Mouse (Mus musculus) testis, postnatal 10 days (tissue): ENCODE data around the gene Erich4.

Experiments used
- DNase-seq: peaks from one replicate; pipeline ENCODE4 v3.0.0; 2021; ENCODE audit warnings: low spot score

Gene Erich4

GRCm38 (mm10) chr7:25623857-25624370 lies 8.2 kb upstream of the Erich4 start:
- no peak for DNase-seq

- DNase-seq = peak; percentile 42
These were observed 5.1 kb upstream of the Erich4 start for GRCm38 (mm10) chr7:25620751-25621150.

DNA sequence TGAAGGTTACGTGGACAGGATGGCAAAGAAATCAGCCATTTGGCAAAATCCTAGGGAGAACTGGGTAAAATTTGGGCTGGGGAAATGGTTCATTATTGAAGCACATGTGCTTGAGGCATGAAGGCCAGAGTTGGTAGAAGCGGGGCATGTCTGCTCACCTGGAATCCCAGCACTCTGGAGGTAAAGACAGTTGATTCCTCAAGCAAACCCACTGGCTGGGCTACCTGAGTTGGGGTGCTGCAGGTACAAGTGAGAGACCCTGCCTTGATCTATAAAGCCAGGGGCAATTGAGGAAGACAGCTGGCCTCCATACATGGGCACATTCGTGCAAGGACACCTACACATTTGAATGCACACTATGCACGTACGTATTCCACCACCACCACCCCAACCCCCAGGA lies 4.4 kb upstream of the Erich4 start:
- DNase-seq = peak; percentile 36

DNA sequence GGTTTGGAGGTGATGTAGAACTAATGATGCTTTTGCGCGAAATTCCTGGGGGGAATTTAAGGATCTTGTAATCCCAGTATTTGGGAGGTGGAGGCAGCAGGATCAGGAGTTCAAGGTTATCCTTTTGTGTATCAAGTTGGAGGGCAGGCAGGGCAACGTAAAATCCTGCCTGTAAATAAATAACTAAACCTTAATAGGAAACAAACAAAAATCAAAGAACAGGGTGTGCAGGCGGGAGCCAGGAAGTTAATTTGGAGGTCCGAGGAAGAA lies 4.0 kb upstream of the Erich4 start:
- no peak for DNase-seq

DNA sequence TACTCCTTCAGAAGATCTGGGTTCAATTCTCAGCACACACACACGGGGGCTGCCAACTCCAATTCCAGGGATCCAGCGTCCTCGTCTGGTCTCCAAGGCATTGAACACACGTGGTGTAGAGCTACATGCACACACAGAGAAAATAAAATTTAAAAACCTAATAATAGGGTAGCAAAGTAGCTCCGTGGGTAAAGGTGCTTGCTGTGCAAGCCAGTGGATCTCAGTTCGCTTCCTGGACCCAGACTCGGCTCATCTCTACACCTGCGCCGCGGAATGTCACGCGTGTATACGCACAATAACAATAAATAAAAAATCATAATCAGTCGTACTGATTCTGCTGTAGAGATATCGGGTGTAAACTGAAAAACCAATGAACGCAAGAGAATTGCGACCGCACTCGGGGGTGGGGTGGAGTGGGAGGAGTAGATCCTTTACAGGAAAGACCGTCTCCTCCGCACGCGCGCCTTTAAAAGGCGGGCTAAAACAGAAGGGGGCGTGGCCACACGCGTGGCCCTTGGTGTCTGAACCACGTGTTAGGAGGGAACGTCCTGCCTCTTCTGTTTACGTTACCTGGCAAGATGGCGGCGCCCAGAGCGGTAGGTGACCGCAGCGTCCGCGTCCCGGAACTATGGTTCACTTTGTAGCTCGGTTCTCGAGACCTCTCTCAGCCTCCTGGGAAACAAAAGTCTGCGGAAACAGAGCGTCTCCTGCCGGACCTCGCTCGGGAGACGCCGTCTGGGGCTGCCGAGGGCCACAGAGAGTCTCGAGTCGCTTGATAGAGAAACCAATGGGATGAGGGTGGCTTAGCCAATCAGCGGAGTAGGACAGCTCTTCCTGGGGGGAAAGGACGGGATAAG lies 3.4 kb upstream of the Erich4 start, which contains the start of gene Dmac2:
TSS of gene Dmac2 (plus strand) at position 550 of the 857 bp plus-strand sequence.
- peak; percentile 96 for DNase-seq

DNA sequence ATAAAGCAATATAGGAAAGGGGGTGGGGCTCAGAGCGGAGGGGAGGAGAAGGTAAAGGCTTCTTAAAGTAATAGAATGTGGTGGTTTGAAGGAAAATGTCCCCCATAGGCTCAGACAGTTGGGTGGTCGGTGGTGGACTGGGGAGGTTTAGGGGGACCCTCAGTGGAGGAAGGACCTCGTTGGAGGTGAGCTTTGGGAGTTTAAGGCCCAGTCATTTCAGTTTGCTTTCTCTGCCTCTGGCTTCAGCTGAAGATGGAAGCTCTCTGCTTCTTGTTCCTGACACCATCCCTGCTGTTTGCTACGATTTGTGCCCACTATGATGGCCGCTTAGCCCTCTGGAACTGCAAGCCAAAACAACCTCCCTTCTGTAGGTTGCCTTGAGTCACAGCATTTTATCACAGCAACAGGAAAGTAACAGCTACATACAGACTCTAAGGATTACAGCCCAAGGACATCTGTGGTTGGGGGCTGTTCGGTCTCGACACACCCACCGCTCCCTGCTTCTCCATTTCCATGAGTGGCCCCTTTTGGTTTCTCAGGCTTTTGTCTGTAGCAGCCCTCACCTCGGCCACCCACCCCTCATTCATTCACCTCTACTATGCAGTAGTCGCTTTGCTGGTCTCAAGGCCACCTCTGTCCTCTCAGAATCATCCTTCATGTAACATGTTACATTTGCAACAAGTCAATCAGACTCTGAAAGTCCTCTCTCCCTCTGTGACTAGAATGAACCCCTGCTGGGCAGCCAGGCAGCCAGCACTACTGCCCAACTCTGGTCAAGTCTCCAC lies 1.9 kb upstream of the Erich4 start:
- DNase-seq = peak; percentile 40

DNA sequence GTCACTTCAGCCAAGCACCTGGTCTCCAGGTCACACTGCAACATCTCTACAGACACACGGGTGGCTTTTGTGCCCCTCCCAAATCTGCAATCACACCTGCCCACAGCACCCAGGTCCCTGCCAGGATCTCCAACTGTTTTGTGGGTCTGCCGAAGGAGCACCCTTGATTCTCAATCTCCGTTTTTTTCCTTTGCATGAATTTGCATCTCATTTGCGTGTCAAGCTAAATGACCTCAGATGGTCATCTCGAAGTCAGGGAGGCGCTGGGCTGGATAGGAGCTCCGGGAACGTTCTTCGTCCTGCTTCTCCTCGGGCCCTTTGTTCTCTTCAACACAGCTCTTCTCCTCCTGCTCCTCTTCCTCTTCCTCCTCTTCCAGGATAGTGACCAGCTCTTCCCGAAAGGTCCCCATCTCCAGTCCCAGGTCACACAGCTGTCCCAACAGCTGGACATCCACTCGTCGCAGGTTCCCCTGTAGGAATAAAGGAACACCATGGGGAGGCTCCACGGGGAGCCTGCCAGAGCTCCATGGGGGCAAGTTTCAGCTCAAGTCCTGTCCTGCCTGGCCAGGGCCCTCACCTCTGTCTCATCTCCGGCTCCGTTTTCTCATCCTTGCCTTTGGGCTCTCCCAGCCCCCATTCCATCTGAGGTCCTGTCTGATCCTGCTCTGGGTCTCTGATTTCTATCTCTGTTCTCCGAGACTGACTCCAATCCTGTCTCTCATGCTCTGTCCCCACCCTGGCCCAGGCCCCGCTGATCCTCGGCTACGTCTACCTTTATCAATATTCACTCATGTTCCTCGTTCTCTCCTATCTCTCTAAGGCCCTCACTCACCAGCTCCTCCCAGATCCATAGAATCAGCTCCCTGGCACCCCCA lies 624 bp downstream of the Erich4 start:
- peak; percentile 41 for DNase-seq

- peak; percentile 38 for DNase-seq
These were observed 1.6 kb downstream of the Erich4 start for GRCm38 (mm10) chr7:25614086-25614485.

- no peak for DNase-seq
These were observed 4.2 kb downstream of the Erich4 start for GRCm38 (mm10) chr7:25611501-25611900.

- DNase-seq = peak; percentile 38
These were observed 5.6 kb downstream of the Erich4 start for GRCm38 (mm10) chr7:25610056-25610455.

- DNase-seq = peak; percentile 35
These were observed 8.5 kb downstream of the Erich4 start for GRCm38 (mm10) chr7:25607196-25607595.

- no peak for DNase-seq
These were observed 9.0 kb downstream of the Erich4 start for GRCm38 (mm10) chr7:25606625-25607063.

DNA sequence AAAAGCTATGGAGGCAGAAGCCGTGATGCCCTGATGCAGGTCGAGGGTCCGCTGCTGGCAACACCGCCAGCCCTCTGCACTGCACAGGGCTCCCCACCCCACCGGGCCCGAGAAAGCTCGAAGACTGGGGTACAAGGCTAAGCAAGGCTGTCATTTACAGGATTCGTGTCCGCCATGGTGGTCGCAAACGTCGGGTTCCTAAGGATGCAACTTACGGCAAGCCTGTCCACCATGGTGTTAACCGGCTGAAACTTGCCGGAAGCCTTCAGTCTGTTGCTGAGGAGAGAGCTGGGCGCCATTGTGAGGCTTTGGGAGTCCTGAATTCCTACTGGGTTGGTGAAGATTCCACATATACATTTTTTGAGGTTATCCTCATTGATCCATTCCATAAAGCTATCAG lies 14.3 kb downstream of the Erich4 start:
- DNase-seq = no peak

DNA sequence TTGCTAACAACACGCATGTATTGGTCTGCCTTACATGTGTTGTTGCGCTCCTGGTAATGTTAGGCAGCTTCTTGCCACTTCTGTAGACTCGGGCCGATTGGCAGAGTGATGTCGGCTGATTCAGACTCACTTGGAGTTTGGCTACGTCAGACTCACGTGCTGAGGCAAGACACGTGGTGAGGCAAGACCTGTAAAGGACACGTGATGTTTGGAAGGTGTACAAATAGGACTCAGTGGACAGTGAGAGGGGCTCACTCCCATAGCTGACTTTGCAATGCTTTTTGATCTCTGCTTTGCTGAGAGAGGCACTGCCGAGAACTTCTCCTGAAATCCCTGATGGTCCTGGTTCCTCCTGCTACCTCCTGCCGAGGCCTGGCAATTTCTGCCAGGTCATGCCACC lies 15.0 kb downstream of the Erich4 start:
- no peak for DNase-seq

DNA sequence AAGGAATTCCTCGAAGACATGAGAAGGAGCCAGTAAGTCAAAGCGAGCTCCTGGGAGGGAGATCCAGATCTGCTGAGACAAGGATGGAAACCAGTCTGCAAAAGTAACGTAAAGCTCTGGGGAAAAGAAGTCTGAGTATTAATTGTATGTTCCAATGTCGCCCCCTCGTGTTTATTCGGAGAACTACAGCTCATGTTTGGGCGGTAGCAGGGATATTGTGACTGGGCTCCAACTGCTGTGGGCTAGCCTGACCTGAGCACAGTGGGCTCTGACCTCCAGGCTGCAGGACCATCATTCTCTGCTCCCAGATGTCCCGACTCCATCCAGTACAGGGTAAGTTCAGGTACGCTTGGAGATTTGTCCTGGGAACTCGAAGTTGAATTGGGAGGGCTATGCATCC lies 16.0 kb downstream of the Erich4 start:
- DNase-seq = peak; percentile 84

DNA sequence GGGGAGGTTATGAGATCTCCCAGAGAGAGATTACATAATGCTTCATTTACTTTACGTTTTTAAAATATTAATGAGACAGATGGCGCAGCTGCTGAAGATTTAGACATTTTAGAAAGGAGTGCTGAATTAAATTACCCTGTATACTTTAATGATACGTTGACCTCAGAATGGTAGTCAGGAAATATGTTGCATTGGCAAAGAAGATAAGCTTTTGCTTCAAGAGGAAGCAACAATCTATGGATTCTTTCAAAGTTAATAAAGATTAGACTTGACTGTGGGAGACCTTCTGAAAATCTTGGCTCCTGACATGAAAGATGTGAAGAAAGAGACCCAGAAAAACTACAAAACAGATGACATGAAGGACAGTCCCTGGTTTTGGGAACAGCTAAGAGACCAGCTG lies 21.8 kb downstream of the Erich4 start:
- no peak for DNase-seq

GRCm38 (mm10) chr7:25591226-25591625 lies 24.5 kb downstream of the Erich4 start:
- DNase-seq = no peak

DNA sequence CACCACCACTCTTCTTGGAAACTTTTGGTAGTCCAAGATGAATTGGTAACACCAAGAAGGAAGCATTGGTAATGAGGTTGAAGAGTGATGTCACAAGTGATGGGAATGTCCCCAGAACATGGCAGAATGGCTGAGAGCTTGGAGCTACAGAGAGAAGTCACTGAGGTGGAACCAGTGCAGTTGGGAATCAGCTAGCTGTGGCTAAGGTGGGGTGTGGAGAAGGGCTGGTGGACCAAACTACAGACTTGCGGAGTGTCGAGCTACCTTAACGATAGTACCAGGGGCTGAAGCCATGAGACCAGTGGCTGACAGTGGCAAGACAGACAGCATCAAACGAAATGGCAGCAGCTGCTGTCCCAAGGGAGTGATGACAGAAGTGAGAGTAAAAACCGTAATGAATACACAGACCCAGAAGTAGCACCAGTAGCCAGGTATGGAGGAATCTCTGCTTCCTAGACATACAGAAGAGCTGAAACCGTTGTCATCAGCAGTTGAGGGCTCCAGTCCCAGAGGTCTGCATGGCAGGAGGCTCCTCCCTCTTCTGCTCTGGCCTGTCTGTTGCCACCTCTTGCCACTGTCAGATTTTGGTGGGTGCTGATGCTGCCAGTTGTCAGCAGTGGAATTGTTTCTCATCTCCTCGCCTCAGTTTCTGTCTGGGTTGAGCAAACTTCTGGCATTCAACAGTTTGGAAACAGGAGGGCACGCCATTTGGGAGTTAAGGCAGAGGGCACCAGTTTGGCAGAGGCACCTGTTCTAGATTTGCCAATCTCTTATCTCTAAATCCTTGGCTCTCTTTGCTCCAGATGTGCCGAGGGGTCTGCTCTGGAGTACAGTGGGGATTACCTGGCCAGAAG lies 30.1 kb downstream of the Erich4 start:
- DNase-seq = no peak

- no peak for DNase-seq
These were observed 31.0 kb downstream of the Erich4 start for GRCm38 (mm10) chr7:25584651-25585050.

DNA sequence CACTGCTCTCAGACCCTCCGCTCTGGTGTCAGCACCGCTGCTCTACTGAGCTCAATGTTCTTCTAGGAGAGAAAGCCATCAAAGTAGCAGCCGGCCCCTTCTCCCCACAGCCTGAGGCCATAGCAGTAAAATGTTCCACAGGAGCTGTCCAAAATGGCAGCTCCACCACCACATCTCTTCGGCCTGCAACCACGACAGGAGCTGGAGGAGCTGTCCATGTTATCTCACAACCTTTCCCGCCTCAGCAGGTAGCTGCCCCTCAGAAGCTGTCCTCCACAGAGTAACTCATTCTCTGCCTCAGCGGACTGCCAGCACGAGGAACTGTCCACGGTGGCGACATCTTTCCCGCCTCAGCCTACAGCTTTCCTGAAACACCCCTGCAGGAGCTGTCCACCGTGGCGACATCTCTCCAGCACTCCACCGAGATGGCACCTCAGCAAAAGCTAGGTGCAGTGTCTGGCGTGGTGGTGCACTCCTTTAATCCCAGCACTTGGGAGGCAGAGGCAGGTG lies 33.3 kb downstream of the Erich4 start:
- DNase-seq = no peak

DNA sequence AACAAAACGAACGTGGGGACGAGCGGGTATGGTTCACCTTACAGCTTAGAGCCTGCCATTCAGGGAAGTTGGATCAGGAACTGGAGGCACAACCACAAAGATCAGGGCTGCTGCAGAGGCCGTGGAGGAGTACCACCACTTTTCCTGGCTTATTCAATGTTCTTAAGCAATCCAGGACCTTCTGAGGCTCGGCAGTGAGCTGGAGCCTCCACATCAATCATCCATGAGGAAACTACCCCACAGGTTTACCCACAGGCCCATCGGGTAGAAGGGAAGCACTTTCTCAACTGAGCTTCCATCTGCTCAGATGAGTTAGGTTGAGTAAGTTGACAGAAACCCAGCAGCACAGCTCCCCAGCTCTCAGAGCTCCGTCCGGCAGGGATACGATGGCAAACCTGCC lies 36.3 kb downstream of the Erich4 start:
- DNase-seq = no peak
